Mouse (Mus musculus) neural tube, postnatal 0 days (tissue): ENCODE results near the gene Grin1. TPM values are rescaled to one million over a fixed set of nuclear protein-coding genes. Genes with fewer than 3 reads are reported as not detected.

Experiments used
- polyA plus RNA-seq: library from polyadenylated mRNA; unstranded; fragments of >200 nt; fragmentation: Nextera tagmentation; extraction: Ambion mirVana; gene quantifications from 2 replicates; pipeline ENCODE4 v1.2.1, GENCODE M21; 2015

Gene Grin1
- polyA plus RNA-seq: 89.6 and 112 TPM in 2 replicates

GRCm38 (mm10) chr2:25318971-25319773, at the start of gene Grin1:
Gene Grin1 (minus strand): TSS chr2:25319187.

GRCm38 (mm10) chr2:25365091-25365761, 46.2 kb upstream of the Grin1 start, which contains the start of gene Uap1l1:
Gene Uap1l1 (minus strand): TSS chr2:25365682.

GRCm38 (mm10) chr2:25356208-25357079, 37.5 kb upstream of the Grin1 start, which contains the start of gene Dpp7:
Gene Dpp7 (minus strand): TSS chr2:25356359.

GRCm38 (mm10) chr2:25332286-25333160, 13.5 kb upstream of the Grin1 start, which contains the start of gene Man1b1:
Gene Man1b1 (plus strand): TSS chr2:25332338.

GRCm38 (mm10) chr2:25289651-25290050, 29.3 kb downstream of the Grin1 start, which contains the start of gene Lrrc26:
Gene Lrrc26 (plus strand): TSS chr2:25289915.

GRCm38 (mm10) chr2:25287927-25288649, 30.9 kb downstream of the Grin1 start, which contains the start of gene Tmem210:
Gene Tmem210 (plus strand): TSS chr2:25288145.

GRCm38 (mm10) chr2:25271827-25272511, 47.0 kb downstream of the Grin1 start, which contains the start of the genes Ssna1 and Anapc2:
Gene Ssna1 (minus strand): TSS chr2:25272438.
Gene Anapc2 (plus strand): TSS chr2:25272478.

GRCm38 (mm10) chr2:25262291-25262767, 56.7 kb downstream of the Grin1 start, which contains the start of gene Tprn:
Gene Tprn (plus strand): TSS chr2:25262618.

GRCm38 (mm10) chr2:25255284-25255779, 63.7 kb downstream of the Grin1 start, which contains the start of gene Tmem203:
Gene Tmem203 (plus strand): TSS chr2:25255439.

GRCm38 (mm10) chr2:25246183-25247072, 72.6 kb downstream of the Grin1 start, which contains the start of gene AL732309.1:
Gene AL732309.1 (minus strand): TSS chr2:25246863.

GRCm38 (mm10) chr2:25242101-25242506, 76.9 kb downstream of the Grin1 start, which contains the start of the genes Rnf208 and Cysrt1:
Gene Rnf208 (plus strand): TSS chr2:25242255.
Gene Cysrt1 (minus strand): TSS chr2:25242452.

Other genes starting within 250 kb of the Grin1 start
- gene Entpd8, start 238.9 kb downstream of the Grin1 start, polyA plus RNA-seq: not detected in 2 replicates
- not detected in 2 replicates for gene Noxa1, start 224.0 kb downstream of the Grin1 start, polyA plus RNA-seq
- 15.8 TPM in 2 replicates for gene Nrarp, start 138.4 kb downstream of the Grin1 start, polyA plus RNA-seq
- gene Tor4a, start 122.3 kb downstream of the Grin1 start, polyA plus RNA-seq: 1.7 and 2.2 TPM in 2 replicates
- 73.6 and 78.9 TPM in 2 replicates for gene Nelfb, start 107.7 kb downstream of the Grin1 start, polyA plus RNA-seq
- 0.12 TPM in 1 of 2 replicates, not detected in the other for gene Stpg3, start 104.5 kb downstream of the Grin1 start, polyA plus RNA-seq
- 0.53 TPM in 1 of 2 replicates, not detected in the other for gene Fam166a, start 100.4 kb downstream of the Grin1 start, polyA plus RNA-seq
- 538 and 555 TPM in 2 replicates for gene Tubb4b, start 94.5 kb downstream of the Grin1 start, polyA plus RNA-seq
- not detected in 2 replicates for gene Slc34a3, start 84.8 kb downstream of the Grin1 start, polyA plus RNA-seq
- gene Rnf224, start 82.4 kb downstream of the Grin1 start, polyA plus RNA-seq: not detected in 2 replicates
- gene Rnf208, start 76.9 kb downstream of the Grin1 start, polyA plus RNA-seq: 233 and 275 TPM in 2 replicates
- gene Cysrt1, start 76.7 kb downstream of the Grin1 start, polyA plus RNA-seq: 0.18 TPM in 1 of 2 replicates, not detected in the other
- gene AL732309.1, start 72.3 kb downstream of the Grin1 start, polyA plus RNA-seq: 2.6 and 3.2 TPM in 2 replicates
- 23.8 and 25.9 TPM in 2 replicates for gene Tmem203, start 63.7 kb downstream of the Grin1 start, polyA plus RNA-seq
- gene Tprn, start 56.6 kb downstream of the Grin1 start, polyA plus RNA-seq: 15.4 and 16.4 TPM in 2 replicates
- gene Ssna1, start 46.7 kb downstream of the Grin1 start, polyA plus RNA-seq: 166 and 169 TPM in 2 replicates
- 86.3 and 90.8 TPM in 2 replicates for gene Anapc2, start 46.7 kb downstream of the Grin1 start, polyA plus RNA-seq
- 0.34 TPM in 1 of 2 replicates, not detected in the other for gene Tmem210, start 31.0 kb downstream of the Grin1 start, polyA plus RNA-seq
- 0.13 and 0.38 TPM in 2 replicates for gene Lrrc26, start 29.3 kb downstream of the Grin1 start, polyA plus RNA-seq
- gene Man1b1, start 13.2 kb upstream of the Grin1 start, polyA plus RNA-seq: 46.6 and 48.4 TPM in 2 replicates
- 20.6 and 20.9 TPM in 2 replicates for gene Dpp7, start 37.2 kb upstream of the Grin1 start, polyA plus RNA-seq
- gene Uap1l1, start 46.5 kb upstream of the Grin1 start, polyA plus RNA-seq: 19.7 and 22.7 TPM in 2 replicates
- gene Sapcd2, start 53.1 kb upstream of the Grin1 start, polyA plus RNA-seq: 16.8 and 18.2 TPM in 2 replicates
- 15.6 and 17.4 TPM in 2 replicates for gene Entpd2, start 76.7 kb upstream of the Grin1 start, polyA plus RNA-seq
- 405 and 457 TPM in 2 replicates for gene Npdc1, start 80.2 kb upstream of the Grin1 start, polyA plus RNA-seq
- gene Fut7, start 104.1 kb upstream of the Grin1 start, polyA plus RNA-seq: 0.30 and 0.41 TPM in 2 replicates
- gene Abca2, start 109.5 kb upstream of the Grin1 start, polyA plus RNA-seq: 11.5 and 17.0 TPM in 2 replicates
- 1.3 and 1.8 TPM in 2 replicates for gene Clic3, start 137.7 kb upstream of the Grin1 start, polyA plus RNA-seq
- 131 and 140 TPM in 2 replicates for gene Paxx, start 141.9 kb upstream of the Grin1 start, polyA plus RNA-seq
- 1,109 and 2,669 TPM in 2 replicates for gene Ptgds, start 150.9 kb upstream of the Grin1 start, polyA plus RNA-seq
- not detected in 2 replicates for gene Lcn12, start 174.7 kb upstream of the Grin1 start, polyA plus RNA-seq
- 103 and 115 TPM in 2 replicates for gene Fbxw5, start 181.6 kb upstream of the Grin1 start, polyA plus RNA-seq
- 6.2 TPM in 2 replicates for gene C8g, start 182.5 kb upstream of the Grin1 start, polyA plus RNA-seq
- 11.9 and 12.1 TPM in 2 replicates for gene Traf2, start 227.8 kb upstream of the Grin1 start, polyA plus RNA-seq
- 403 and 421 TPM in 2 replicates for gene Edf1, start 238.7 kb upstream of the Grin1 start, polyA plus RNA-seq